Mouse (Mus musculus) effector memory CD4-positive, alpha-beta T cell, adult 7 months (primary cell): ENCODE results near the gene Tle1. TPM values are rescaled to one million over a fixed set of nuclear protein-coding genes. Genes with fewer than 3 reads are reported as not detected.

Source experiments
- polyA plus RNA-seq: library from polyadenylated mRNA; unstranded; fragments of 100-300 nt; shearing (Covaris generic); gene quantifications from one replicate; pipeline ENCODE4 v1.2.1, GENCODE M21; 2017

Gene Tle1
- polyA plus RNA-seq = 21.3 TPM

GRCm38 (mm10) chr4:72200559-72201409 is at the start of gene Tle1:
Tle1 (minus strand) TSS chr4:72200919.

